Mouse (Mus musculus) frontal cortex, adult (tissue): Measurements from ENCODE around the gene Rpl18.
A peak's percentile ranks its signal among the peaks of the same experiment; 100 is the strongest.

Experiments
- ATAC-seq: cut with Nextera tagmentation; 2 replicates; pipeline ENCODE4 v1.9.2; 2017; ENCODE audit warnings: mild to moderate bottlenecking, moderate library complexity, mixed read lengths; ENCODE audit not compliant: low TSS enrichment

Gene Rpl18

DNA sequence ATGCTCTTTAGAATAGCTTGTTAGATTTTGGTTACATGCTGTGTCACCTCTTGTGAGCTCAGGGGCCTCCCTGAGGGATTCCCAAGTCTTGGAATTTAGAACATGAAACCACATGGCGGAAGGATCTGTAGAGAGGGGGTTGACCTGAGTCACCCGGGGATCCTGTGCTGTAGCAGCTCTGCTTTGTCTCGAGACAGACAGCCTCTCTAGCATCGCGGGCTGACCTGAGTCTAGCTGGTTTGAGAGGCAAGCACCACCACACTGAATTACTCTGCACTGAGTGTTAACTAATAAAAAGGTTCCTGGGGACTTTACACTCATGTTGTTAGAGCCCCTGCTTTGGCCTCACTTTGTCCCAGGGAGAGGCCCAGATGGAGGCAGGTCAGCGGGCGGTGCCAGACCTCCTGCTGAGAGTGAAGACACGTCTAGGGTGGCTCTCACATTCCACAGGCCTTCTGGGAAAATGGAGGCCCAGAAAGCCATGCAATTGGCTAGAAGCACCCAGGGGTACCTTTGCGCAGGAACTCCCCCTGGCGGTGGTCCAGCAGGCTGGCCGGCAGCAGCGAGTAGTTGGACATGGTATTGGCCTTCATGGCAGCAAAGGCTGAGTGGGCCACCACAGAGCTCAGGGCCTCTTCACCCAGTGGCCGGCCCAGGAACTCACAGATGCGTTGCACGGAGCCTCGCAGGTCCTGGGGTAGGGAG is 15.6 kb downstream of the Rpl18 start:
- no peak for ATAC-seq

DNA sequence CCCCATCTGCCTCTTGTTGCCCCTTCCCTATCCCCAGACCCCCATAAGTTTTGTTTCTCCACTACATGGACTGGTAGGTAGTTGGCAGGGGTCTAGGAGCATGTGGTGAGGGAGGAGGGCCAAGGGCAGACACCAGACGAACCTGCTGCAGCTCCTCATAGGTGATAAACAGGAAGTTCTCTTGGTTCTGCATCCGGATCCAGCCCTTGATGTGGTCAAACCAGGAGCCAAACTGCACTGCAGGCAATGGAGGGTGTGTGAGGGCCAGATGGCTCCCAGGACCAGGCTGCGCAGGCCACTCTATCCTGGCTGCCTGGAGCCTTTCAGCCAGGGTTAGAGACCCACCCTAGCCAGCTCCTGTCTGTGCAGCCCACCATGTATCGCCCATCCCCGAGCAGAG is 18.2 kb downstream of the Rpl18 start:
- no peak for ATAC-seq

DNA sequence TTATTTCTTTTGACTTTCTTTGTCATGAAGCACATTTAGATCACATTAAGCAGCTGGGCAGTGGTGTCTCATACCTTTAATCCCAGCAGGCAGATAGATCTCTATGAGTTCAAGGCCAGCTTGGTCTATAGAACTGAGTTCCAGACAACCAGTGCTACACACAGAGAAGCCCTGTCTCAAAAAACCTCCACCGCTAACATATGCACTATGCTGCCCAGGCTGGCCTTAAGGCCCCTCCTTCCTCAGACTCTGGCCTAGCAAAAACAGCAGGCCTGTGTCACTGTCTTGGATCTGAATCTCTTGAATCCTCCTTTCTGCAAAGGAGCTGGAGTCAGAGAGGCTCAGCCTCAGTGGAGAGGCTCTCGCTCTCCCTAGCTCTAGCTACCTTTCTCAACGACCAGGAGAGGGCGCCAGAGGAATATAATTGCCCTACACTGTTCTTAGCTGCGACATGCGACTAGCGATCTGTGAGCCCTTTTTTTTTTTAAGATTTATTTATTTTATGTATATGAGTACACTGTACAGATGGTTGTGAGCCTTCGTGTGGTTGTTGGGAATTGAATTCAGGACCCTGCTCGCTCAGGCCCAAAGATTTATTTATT is 24.0 kb downstream of the Rpl18 start:
- peak; percentile 58; the same call in 1 of the 2 replicates for ATAC-seq

DNA sequence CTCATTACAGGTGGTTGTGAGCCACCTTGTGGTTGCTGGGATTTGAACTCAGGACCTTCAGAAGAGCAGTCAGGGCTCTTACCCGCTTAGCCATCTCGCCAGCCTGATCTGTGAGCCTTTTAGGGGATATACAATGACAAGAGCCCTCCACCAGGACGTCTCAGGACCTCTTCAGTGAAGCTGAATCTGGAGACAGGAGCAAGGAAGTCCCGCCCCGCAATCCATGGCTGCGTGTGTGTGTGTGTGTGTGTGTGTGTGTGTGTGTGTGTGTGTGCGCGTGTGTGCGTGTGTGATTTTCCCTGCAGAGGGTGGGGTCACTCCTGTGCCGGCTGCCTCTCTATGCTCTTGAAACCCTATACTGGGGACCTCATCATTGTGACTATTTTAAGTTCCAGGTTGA is 24.6 kb downstream of the Rpl18 start:
- no peak for ATAC-seq

DNA sequence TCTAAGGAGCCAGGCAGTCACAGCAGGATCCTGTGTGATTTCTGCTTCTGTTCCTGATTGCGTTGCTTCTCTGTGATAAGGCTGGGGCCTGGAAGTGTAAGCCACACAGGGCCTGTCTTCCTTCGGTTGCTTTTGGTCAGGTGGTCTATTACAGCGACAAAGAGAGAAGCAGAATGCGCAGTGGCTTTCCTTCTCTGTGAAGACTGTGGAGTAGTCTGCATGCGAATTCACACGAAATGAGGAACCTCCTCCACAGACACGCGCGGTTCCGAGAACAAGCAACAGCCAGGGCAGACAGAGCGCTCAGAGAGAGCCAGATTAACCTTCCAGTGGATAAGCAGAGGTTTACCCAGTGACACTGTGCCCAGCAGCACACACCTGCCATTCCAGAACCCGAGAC is 26.1 kb downstream of the Rpl18 start:
- ATAC-seq: peak; percentile 41; the same call in 1 of the 2 replicates

DNA sequence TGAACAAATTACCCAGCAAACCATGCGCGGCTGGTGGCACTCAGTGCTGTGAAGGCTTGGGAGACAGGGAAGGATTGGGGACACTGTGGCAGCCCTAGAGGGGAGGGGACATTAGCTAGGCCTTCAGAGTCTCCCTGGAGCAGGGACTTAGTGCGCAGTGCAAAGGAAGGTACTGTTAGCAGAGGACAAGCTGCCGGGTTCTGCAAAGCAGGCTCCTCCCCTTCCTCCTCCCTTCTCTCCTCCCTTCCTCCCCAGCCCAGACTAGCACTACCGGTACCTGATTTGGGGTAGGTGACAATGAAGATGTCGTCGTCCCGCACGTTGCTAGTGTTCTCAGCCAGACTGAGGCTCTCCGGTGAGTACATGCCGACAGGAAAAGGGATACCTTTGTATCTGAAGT is 26.5 kb downstream of the Rpl18 start:
- peak; percentile 83 for ATAC-seq

DNA sequence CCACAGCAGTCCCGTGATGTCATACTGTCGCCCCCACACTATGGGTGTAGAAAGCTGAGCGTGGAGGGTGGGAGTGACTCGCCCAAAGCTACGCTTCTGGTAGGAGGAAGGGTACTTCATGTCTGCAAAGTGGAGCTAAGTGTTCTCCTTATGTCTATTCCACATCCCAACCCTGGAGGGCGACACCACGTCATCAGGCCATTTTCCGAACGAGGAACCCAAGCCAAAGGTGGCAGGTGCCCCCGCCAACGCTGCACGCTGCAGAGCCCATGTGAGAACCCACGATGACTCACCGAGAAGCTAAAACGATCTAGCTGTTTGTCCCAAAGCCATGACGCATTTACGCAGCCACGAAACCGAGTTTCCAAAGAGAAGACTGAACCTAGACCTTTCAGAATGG is 27.1 kb downstream of the Rpl18 start:
- ATAC-seq: peak; percentile 66

DNA sequence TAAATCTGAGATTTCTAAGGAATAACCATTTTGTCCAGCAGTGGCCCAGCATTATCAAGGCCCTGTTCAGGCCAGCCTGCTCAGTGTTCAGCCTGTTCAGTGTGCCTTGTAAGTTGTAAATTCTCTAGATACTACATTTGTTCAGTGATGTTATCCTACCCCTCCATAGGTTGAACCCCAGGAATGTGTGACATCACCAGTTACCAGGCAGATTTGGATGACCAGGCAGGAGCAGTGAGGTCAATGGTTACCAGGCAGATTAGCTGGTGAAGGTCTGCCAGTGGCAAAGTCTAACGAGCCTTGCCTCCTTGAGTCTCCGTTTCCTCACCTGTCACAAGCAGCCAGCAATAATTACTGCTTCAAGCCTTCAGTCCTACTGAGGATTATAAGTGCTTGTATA is 29.1 kb downstream of the Rpl18 start:
- ATAC-seq: peak; percentile 50; the same call in 1 of the 2 replicates

DNA sequence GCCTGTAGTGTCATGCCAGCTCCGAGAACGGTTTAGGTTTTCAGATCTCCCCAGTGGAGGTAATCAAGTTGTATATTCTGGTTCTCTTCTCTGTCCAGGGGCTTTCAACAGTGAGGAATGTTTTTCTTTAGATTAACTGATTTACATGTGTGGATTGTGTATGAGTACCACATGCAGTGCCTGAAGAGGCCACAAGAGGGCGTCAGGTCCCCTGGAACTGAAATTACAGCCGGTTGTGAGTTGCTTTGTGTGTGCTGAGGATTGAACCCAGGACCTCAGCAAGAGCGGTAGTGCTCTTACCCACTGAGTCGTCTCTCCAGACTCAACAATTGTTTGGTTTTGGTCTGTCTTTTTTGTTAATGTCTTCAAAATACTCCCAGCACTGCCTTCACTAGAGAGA is 31.3 kb downstream of the Rpl18 start:
- ATAC-seq: no peak

DNA sequence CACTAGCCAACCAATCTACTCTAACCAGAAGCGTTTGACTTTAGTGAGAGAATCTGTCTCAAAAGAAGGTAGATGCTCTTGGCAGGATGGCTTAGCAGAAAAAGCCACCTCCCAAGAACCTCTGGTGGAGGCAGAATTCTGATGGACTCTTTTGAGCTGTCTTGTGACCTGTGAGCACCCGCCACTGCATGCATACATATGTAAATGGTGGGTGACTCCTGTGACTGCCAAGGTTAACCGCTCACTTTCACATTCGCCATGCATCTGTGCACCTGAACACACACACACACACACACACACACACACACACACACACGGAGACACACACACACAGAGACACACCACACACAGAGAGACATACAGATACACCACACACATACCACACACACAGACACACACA is 32.2 kb downstream of the Rpl18 start:
- no peak for ATAC-seq

DNA sequence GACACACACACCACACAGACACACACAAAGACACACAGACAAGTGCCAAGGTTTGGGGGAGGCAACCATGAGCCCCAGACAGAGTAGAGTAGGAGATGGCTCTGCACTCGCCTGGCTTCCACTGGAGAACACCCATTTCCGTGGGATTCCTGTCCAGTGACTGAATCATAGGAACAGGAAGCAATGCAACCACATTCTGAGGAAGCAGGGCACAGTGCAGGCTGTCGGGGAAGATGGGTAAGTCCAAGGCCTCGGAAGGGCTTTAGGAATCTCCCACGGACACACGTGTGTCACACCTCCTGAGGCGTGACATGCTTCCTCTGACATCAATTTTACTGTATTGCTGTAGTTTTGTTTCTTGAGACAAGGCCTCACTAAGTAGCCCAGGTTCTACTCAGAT is 32.9 kb downstream of the Rpl18 start:
- no peak for ATAC-seq

DNA sequence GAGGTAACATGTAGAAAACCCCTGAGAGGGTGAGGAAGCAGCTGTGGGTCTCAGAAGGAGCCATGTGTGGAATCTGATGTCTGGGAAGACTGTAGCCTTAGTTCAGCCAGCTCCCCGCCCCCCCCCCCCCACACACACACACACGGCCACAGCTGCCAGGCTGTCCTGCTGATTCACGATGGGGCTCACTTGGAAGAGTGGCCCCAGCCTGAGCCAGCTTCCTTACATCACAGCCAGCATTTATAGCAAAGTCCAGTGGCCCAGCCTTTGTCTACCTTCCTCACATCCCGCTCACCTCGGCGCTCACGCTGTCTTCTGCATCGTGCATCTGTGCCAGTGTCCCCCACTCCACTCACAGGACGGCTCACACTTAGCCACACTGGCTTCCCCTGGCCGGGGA is 34.1 kb downstream of the Rpl18 start:
- peak; percentile 62; the same call in 1 of the 2 replicates for ATAC-seq

DNA sequence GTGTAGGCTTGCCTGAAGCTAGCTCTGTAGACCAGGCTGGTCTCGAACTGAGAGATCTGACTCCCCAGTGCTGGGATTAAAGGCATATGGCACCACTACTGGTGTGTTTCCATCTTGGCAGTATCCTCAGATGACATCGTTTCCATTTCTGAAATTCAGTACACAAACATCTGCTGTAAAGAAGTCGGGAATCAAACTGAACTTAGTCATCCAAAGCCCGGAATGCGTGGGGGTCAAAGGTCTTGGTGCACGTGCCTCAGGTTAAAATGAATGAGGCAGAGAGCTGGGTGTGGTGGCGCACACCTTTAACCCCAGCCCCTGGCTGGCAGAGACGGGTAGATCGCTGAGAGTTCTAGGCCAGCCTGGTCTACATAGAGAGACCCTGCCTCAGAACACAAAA is 34.9 kb downstream of the Rpl18 start:
- ATAC-seq: no peak

DNA sequence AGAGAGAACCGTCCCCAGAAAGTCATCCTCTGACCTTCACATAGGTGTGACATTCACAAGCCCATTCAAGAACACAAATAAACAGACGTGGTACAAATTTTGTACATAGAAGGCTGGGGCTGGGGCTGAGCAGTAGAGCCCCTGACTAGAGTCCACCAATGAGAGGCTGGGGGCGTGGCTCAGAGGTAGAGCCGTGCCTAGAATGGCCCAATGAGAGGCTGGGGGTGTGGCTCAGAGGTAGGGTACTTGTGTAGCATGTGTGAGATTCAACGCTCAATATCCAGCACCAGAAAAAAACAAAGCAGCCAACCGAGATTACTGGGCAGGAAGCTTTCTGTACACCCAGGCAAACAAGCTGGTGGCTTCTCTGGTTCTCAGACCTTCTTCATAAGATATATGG is 40.4 kb downstream of the Rpl18 start:
- ATAC-seq: no peak

DNA sequence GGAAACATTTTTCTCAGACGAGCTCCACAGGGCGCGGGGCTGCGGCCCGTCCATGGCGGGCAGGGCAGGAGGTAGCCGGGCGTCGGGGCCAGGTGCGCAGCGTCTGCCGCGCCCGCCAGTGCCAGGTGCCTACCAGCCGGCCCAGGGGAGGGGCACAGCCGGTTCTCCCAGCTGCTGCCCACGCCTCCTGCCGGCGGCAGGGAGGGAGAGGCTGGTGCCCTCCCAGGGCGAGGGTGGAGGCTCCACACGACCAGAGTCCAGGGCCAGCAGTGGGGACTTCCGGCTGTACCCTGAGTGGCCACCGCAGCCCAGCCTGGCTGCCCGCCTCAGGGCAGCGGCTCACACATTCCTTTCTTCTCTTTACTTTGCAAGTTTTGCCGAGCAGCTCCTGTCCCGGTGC is 44.1 kb downstream of the Rpl18 start:
- no peak for ATAC-seq

DNA sequence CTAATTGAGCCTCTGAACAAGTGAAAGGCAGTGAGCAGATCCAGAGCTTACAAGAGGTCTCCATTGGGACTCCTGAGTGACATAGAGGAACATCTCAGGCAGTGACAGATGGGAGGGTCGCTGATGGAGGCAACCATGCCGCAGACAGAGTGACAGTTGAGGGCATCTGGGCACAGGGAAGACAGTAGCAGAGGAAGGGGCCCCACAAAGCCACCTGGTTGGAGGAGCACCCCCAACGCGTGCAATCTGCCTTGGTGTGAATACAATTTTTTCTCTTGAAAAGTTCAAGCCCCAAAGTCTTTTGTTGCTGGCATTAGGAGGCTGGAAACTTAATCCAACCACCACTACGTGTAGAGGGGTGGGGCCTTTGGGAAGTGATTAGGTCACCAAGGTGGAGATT is 44.9 kb downstream of the Rpl18 start:
- no peak for ATAC-seq

DNA sequence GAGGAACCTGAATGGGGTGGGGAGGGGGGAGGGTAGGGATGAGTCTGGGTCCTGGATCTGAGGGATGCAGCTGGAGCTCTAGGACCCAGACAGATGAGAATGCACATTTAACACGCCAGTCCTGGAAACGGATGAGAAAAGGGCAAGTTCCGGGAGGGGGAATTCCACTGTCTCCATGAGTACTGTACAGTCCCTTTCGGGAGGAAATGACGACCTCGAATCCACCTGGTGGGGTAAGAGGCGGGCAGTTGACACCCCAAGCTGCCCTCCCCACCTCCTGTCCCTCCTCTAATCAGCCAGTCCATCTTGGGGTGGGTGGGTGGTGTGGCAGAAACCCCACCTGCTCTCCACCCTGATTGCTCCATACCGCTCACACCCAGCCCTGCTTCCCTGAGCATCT is 50.7 kb downstream of the Rpl18 start:
- ATAC-seq: no peak

DNA sequence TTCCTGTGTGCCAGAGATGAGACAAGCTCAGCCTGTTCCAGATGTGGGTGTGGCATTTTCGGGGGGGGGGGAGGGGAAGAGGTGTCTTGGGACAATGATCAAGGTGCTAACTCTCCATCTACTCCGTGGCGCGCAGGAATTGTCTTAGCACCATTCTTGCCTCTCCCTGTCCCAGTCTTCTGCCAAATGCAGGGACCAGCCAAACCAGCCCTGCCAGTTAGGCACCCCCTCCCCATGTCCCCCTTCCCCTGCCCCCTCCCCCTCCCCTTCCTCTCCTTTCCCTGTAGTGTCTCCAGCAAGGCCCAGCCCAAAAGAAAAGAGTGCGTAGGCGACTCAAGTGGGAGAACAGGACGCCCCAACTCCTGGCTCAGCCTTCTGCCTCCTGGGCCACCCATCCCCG is 51.5 kb downstream of the Rpl18 start:
- ATAC-seq: no peak

DNA sequence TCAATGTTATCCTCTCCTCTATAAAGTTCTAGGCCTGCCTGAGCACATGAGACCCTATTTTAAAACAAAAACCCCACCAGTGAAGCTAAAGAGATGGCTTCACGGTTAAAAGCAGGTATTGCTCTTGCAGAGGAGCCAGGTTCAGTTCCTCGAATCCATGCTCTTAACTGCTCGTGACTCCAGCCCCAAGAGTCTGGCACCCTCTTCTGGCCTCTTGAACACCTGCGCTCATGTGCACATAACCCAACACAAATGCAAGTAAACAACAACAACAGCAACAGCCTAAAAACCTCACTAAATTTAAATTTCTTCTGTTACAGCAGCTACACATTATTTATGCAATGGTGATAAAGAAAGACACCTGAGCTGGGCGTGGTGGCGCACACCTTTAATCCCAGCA is 52.2 kb downstream of the Rpl18 start:
- ATAC-seq: no peak
